Mouse (Mus musculus) gastrocnemius, postnatal 4 days (tissue): Measurements from ENCODE around the gene Pla2g3. TPM values are rescaled to one million over a fixed set of nuclear protein-coding genes. Genes with fewer than 3 reads are reported as not detected.

Experiments used
- DNase-seq, 2 experiments: peaks; one replicate each; pipeline ENCODE4 v3.0.0; 2021 to 2022; ENCODE audit warnings: low spot score in 2 of 2, mixed read lengths in 2 of 2
- long read RNA-seq, 2 experiments: library from polyadenylated mRNA; stranded (forward); transcript quantifications; one replicate each; pipeline ENCODE4 v2.0.0; 2021
- total RNA-seq, 2 experiments: library from RNA; stranded (reverse); gene quantifications; 2 replicates each; pipeline ENCODE4 v1.2.3; 2021

Gene Pla2g3
- total RNA-seq, result under 1 TPM in 1 of 2 experiments, not detected in 1; 0.10 TPM
- long read RNA-seq, experiment 1, partial matches to known transcripts, result 0 of 2 reads
- long read RNA-seq, experiment 1, other reads (novel, unspliced or antisense), result 1 of 2 reads
- long read RNA-seq, experiment 2, result 0 reads

GRCm38 (mm10) chr11:3487952-3488570 is at the start of gene Pla2g3:
Gene Pla2g3, plus strand, starts transcription at chr11:3488284.
- DNase-seq, result no peak

- no peak for DNase-seq
Measured at GRCm38 (mm10) chr11:3441696-3442443, 46.2 kb upstream of the Pla2g3 start.

- DNase-seq, result no peak
Measured at GRCm38 (mm10) chr11:3442677-3443076, 45.4 kb upstream of the Pla2g3 start.

GRCm38 (mm10) chr11:3443091-3443490 is 45.0 kb upstream of the Pla2g3 start:
- no peak for DNase-seq

- no peak for DNase-seq
Measured at GRCm38 (mm10) chr11:3444875-3445274, 43.2 kb upstream of the Pla2g3 start.

GRCm38 (mm10) chr11:3451701-3452163 is 36.4 kb upstream of the Pla2g3 start:
- peak; percentile 33 to 53 for DNase-seq

GRCm38 (mm10) chr11:3452167-3452639 is 35.9 kb upstream of the Pla2g3 start, which contains the start of gene Rnf185:
Gene Rnf185, minus strand, starts transcription at chr11:3452363.
- peak; percentile 82 to 91 for DNase-seq

- DNase-seq, result no peak
Measured at GRCm38 (mm10) chr11:3452769-3453168, 35.3 kb upstream of the Pla2g3 start.

GRCm38 (mm10) chr11:3453467-3453866 is 34.6 kb upstream of the Pla2g3 start:
- no peak for DNase-seq

GRCm38 (mm10) chr11:3454506-3454905 is 33.6 kb upstream of the Pla2g3 start:
- DNase-seq, result no peak

GRCm38 (mm10) chr11:3456354-3456753 is 31.7 kb upstream of the Pla2g3 start:
- peak in 1 of 2 experiments; percentile 50 for DNase-seq

- no peak for DNase-seq
Measured at GRCm38 (mm10) chr11:3458428-3459104, 29.5 kb upstream of the Pla2g3 start.

GRCm38 (mm10) chr11:3459105-3459468 is 29.0 kb upstream of the Pla2g3 start:
- no peak for DNase-seq

- DNase-seq, result no peak
Measured at GRCm38 (mm10) chr11:3462846-3463245, 25.2 kb upstream of the Pla2g3 start.

GRCm38 (mm10) chr11:3471448-3471850 is 16.6 kb upstream of the Pla2g3 start:
- DNase-seq, result no peak

GRCm38 (mm10) chr11:3472484-3472883 is 15.6 kb upstream of the Pla2g3 start:
- DNase-seq, result peak; percentile 79 to 85

GRCm38 (mm10) chr11:3474480-3475115 is 13.5 kb upstream of the Pla2g3 start:
- DNase-seq, result no peak

GRCm38 (mm10) chr11:3475489-3475888 is 12.6 kb upstream of the Pla2g3 start:
- no peak for DNase-seq

- DNase-seq, result no peak
Measured at GRCm38 (mm10) chr11:3483980-3484642, 4.0 kb upstream of the Pla2g3 start.

GRCm38 (mm10) chr11:3486349-3486748 is 1.7 kb upstream of the Pla2g3 start:
- DNase-seq, result no peak

- DNase-seq, result no peak
Measured at GRCm38 (mm10) chr11:3489036-3489435, 952 bp downstream of the Pla2g3 start.
